Mouse (Mus musculus) lung, postnatal 14 days (tissue): ENCODE results near the gene Dclk2.

Experiments used
- DNase-seq: peaks from one replicate; pipeline ENCODE4 v3.0.0; 2021

The Dclk2 gene

GRCm38 (mm10) chr3:86754595-86755557 lies 165.8 kb downstream of the Dclk2 start:
- DNase-seq: no peak

DNA sequence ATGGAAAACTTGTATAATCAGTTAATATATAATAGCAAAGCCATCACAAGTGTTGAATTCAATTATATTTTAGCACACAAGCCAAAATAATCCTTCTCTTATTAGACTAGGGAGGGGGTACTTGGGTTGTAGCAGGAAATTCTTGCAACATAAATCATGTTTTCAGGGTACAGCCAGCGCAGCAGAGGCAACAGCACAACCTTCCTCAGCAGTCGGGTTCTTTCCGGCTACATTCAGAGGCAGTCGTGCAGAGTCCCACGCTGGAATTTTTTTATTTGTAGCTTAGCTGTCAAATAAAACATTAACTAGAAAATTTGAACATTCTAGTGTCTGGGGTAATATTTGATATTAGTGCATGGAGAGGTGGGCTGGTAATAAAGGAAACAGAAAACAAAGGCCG lies 166.5 kb downstream of the Dclk2 start:
- DNase-seq: no peak

DNA sequence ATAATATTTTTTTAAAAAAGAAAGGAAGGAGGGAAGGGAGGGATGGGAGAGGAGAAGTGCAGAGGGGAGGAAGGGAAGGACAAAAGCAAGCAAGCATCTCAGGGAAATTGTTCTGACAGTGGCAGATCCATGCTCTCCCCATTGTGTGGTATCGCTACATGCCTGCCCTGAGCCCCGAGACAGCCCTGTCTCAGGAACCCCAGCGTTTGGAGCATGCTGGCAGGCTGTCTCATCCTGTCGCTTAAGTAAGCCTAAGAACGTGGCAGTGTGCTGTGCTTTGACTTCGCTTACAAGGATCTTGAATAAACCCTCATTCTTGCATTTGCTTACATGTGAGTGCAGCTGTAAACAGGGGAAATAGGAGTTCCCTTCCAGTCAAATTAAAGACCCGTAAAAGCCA lies 170.0 kb downstream of the Dclk2 start:
- DNase-seq: no peak

GRCm38 (mm10) chr3:86745769-86746512 lies 174.7 kb downstream of the Dclk2 start:
- no peak for DNase-seq

GRCm38 (mm10) chr3:86745348-86745747 lies 175.3 kb downstream of the Dclk2 start:
- DNase-seq: no peak

DNA sequence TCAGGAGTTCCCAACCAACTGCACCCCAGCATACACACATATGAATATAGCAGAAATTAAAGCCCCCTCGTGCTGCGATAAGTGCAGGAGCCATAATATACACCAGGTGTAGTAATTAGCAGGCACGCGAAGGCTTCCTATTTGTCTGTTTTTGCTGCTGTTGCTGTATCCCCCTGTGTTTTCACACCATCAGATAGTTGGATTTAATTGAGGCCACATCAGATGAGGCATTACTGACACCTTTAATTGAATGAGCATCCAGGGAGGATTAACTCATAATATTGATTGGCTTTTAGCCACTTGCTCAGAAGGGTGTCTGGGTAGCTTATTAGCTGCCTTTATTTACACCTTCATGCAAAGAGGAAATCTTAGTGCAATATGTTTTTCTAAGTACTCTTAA lies 180.9 kb downstream of the Dclk2 start:
- DNase-seq: no peak

DNA sequence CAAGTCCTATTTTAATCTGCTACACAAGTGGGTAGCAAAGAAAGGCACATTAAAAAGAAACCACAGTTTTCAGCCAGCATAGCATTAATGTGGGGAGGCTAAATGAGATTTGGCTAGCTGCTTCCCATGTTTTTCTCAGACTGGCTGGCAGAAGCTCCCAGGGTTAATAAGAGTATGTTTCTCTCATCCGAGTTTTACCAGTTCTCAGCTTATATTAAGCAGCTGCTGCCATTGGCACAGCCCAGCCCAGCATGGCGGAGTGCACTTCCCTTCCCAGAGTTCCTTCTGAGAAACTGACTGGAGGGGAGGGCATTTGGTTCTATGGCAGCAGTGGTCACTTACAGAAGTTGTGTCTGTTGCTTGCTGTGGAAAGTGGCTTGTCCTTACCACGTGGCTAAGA lies 181.8 kb downstream of the Dclk2 start:
- DNase-seq: no peak
